In genomic region chr2:164938146-164939091, GRCm38 (mm10) we compare ENCODE assay signal across 8 mouse cellular contexts. TPM values are rescaled to one million over a fixed set of nuclear protein-coding genes. Genes with fewer than 3 reads are reported as not detected.
DNase-seq lines count a peak whose midpoint lies in the region; ATAC-seq and TF ChIP-seq lines count a peak whose summit lies in the region.

No protein-coding gene starts in this region.

- no peak overlapping the region for H3K9ac ChIP-seq in lung, embryonic 15.5 days

- H3K27me3 ChIP-seq in testis, adult 2 months (ENCODE audit: control insufficient read depth, insufficient read depth, low read length), result no peaks in the 10 kb centered on the region
- H3K27me3 ChIP-seq in lung, embryonic 15.5 days, result peaks cover 59% of the 10 kb centered on the region

- intact Hi-C loops in heart, postnatal 14 days (cut with DNase I), result no loop called here

- peak overlapping the region; percentile 53 for H3K4me2 ChIP-seq in lung, embryonic 15.5 days

- DNase-seq in testis, postnatal 10 days (ENCODE audit: low spot score), result no peak
- DNase-seq in embryo, embryonic 11 days, result peak; percentile 67
- peak; percentile 29 to 43 for DNase-seq in heart, postnatal 14 days
- peak; percentile 42 to 72 for DNase-seq in layer of hippocampus, adult 18-20 months (ENCODE audit: low spot score in 2 of 2)
- DNase-seq in right cerebral cortex, postnatal 25 days, result peak; percentile 67
- DNase-seq in gastrocnemius, postnatal 4 days (ENCODE audit: low spot score in 2 of 2), result no peak

- WGBS in lung, embryonic 15.5 days, result 2% methylated on average over 39 of the region's 39 CpGs

- H3K36me3 ChIP-seq in testis, adult 2 months (ENCODE audit: control insufficient read depth, insufficient read depth, low read length), result no peaks in the 10 kb centered on the region
- no peaks in the 10 kb centered on the region for H3K36me3 ChIP-seq in lung, embryonic 15.5 days

- TF ChIP-seq CTCF in testis, adult 2 months (IDR thresholded peaks at IDR 0.05; ENCODE audit: control insufficient read depth, insufficient read depth, insufficient replicate concordance, low read depth, low read length), result no peak

- no peak for TF ChIP-seq POLR2A in testis, adult 2 months (IDR thresholded peaks at IDR 0.05; ENCODE audit: control insufficient read depth, low read depth, low read length)

- peak overlapping the region; percentile 44 for H3K4me3 ChIP-seq in testis, adult 2 months (ENCODE audit: control insufficient read depth, low read depth, low read length)
- H3K4me3 ChIP-seq in lung, embryonic 15.5 days, result peak overlapping the region; percentile 25

- no peak overlapping the region for H3K27ac ChIP-seq in testis, adult 2 months (ENCODE audit: control insufficient read depth, insufficient read depth, low read depth, low read length)
- no peak overlapping the region for H3K27ac ChIP-seq in lung, embryonic 15.5 days

- peak; percentile 63; the same call in 1 of the 2 replicates for ATAC-seq in lung, embryonic 15.5 days (ENCODE audit: borderline replicate concordance, extremely low read depth, low FRiP score, low TSS enrichment)

- no peaks in the 10 kb centered on the region for H3K9me3 ChIP-seq in lung, embryonic 15.5 days

- peaks cover 14% of the 10 kb centered on the region for H3K4me1 ChIP-seq in testis, adult 2 months (ENCODE audit: control insufficient read depth, insufficient read depth, low read length)
- peaks cover 12% of the 10 kb centered on the region; the same call in 1 of the 2 replicates for H3K4me1 ChIP-seq in lung, embryonic 15.5 days

RNA-seq across cellular contexts. Expression of gene Mmp9, which starts 2.2 kb away (rescaled TPM):
- 0.37 and 0.61 TPM in 2 replicates for polyA plus RNA-seq in testis, adult 2 months (2012; rRNA removed)
- total RNA-seq in heart, postnatal 14 days (2021), result under 1 TPM; 0.43 to 0.63 TPM
- total RNA-seq in layer of hippocampus, adult 18-20 months (2021), result 1 to 10 TPM; 1.5 to 1.6 TPM
- 0.59 and 1.4 TPM in 2 replicates for polyA plus RNA-seq in lung, embryonic 15.5 days (2015; fragmentation: Nextera tagmentation; extraction: Ambion mirVana)
- 1 to 10 TPM in 1 of 2 experiments, under 1 TPM in 1; 0.93 to 1.1 TPM for total RNA-seq in gastrocnemius, postnatal 4 days (2021)

RNA-seq across cellular contexts. Expression of gene Slc12a5, which starts 22.2 kb away (rescaled TPM):
- 15.9 and 16.6 TPM in 2 replicates for polyA plus RNA-seq in testis, adult 2 months (2012; rRNA removed)
- under 1 TPM; 0.73 to 0.91 TPM for total RNA-seq in heart, postnatal 14 days (2021)
- total RNA-seq in layer of hippocampus, adult 18-20 months (2021), result 100 to 1,000 TPM; 396 to 408 TPM
- polyA plus RNA-seq in lung, embryonic 15.5 days (2015; fragmentation: Nextera tagmentation; extraction: Ambion mirVana), result 0.68 and 1.1 TPM in 2 replicates
- under 1 TPM; 0.54 to 0.93 TPM for total RNA-seq in gastrocnemius, postnatal 4 days (2021)

RNA-seq across cellular contexts. Expression of gene Zfp335, which starts 26.9 kb away (rescaled TPM):
- 9.8 and 10.6 TPM in 2 replicates for polyA plus RNA-seq in testis, adult 2 months (2012; rRNA removed)
- 10 to 100 TPM; 10.7 to 10.8 TPM for total RNA-seq in heart, postnatal 14 days (2021)
- total RNA-seq in layer of hippocampus, adult 18-20 months (2021), result 10 to 100 TPM; 25.9 to 26.8 TPM
- polyA plus RNA-seq in lung, embryonic 15.5 days (2015; fragmentation: Nextera tagmentation; extraction: Ambion mirVana), result 12.4 and 13.2 TPM in 2 replicates
- 10 to 100 TPM; 11.7 to 14.3 TPM for total RNA-seq in gastrocnemius, postnatal 4 days (2021)

RNA-seq across cellular contexts. Expression of gene Pcif1, which starts 59.3 kb away (rescaled TPM):
- polyA plus RNA-seq in testis, adult 2 months (2012; rRNA removed), result 17.0 and 19.3 TPM in 2 replicates
- 10 to 100 TPM; 33.0 to 33.6 TPM for total RNA-seq in heart, postnatal 14 days (2021)
- total RNA-seq in layer of hippocampus, adult 18-20 months (2021), result 10 to 100 TPM; 41.9 to 45.2 TPM
- 74.4 and 75.2 TPM in 2 replicates for polyA plus RNA-seq in lung, embryonic 15.5 days (2015; fragmentation: Nextera tagmentation; extraction: Ambion mirVana)
- 10 to 100 TPM; 42.1 to 43.3 TPM for total RNA-seq in gastrocnemius, postnatal 4 days (2021)

Comparison
In these comparisons a context has a peak if more than half of its experiments do, and no peak if none do; other contexts are left out.
1. DNase-seq: peak in embryo, embryonic 11 days (single experiment), heart, postnatal 14 days (2 of 2), layer of hippocampus, adult 18-20 months (2 of 2) and right cerebral cortex, postnatal 25 days (single experiment); none in testis, postnatal 10 days (single experiment) and gastrocnemius, postnatal 4 days (0 of 2).
2. RNA of gene Slc12a5, which starts 22.2 kb away (total RNA-seq): 396 to 408 TPM in layer of hippocampus, adult 18-20 months; 0.54 to 0.93 TPM in gastrocnemius, postnatal 4 days and 0.73 to 0.91 TPM in heart, postnatal 14 days; every median in the first group is over 100 times any median in the second.